Mouse (Mus musculus) embryonic facial prominence, embryonic 13.5 days (tissue): ENCODE measurements at regions not wholly inside any gene's neighbourhood (a gene's known extent, or its start where the extent isn't known, plus 50 kb on each side); places are given as distances from the start of the nearest gene placed in this dataset.

ENCODE experiments used
- ATAC-seq: fragments of 200-750 bp; cut with Nextera tagmentation; 2 replicates; pipeline ENCODE4 v1.8.0; 2017; ENCODE audit warnings: low read depth; ENCODE audit not compliant: insufficient number of reproducible peaks, insufficient read depth, low FRiP score, low TSS enrichment
- H3K27ac ChIP-seq: fragments of 300-500 bp; sonication (generic); 2 replicates; pipeline ENCODE4 v1.5.1; 2015; ENCODE audit warnings: moderate library complexity, mild to moderate bottlenecking, inconsistent platforms
- H3K27me3 ChIP-seq: fragments of 300-500 bp; sonication (generic); 2 replicates; pipeline ENCODE4 v1.6.1; 2015; ENCODE audit warnings: mild to moderate bottlenecking, inconsistent platforms
- H3K36me3 ChIP-seq: fragments of 300-500 bp; sonication (generic); 2 replicates; pipeline ENCODE4 v1.6.1; 2015; ENCODE audit warnings: mild to moderate bottlenecking, inconsistent platforms
- H3K4me1 ChIP-seq: fragments of 300-500 bp; sonication (generic); 2 replicates; pipeline ENCODE4 v1.6.1; 2015; ENCODE audit warnings: inconsistent platforms
- H3K4me2 ChIP-seq: fragments of 300-500 bp; sonication (generic); 2 replicates; pipeline ENCODE4 v1.6.1; 2015; ENCODE audit warnings: moderate library complexity, mild to moderate bottlenecking, inconsistent platforms
- H3K4me3 ChIP-seq: fragments of 300-500 bp; sonication (generic); 2 replicates; pipeline ENCODE4 v1.5.1; 2015; ENCODE audit warnings: mild to moderate bottlenecking, inconsistent platforms
- H3K9ac ChIP-seq: fragments of 300-500 bp; sonication (generic); 2 replicates; pipeline ENCODE4 v1.6.1; 2015; ENCODE audit warnings: mild to moderate bottlenecking, inconsistent platforms
- H3K9me3 ChIP-seq: fragments of 300-500 bp; sonication (generic); 2 replicates; pipeline ENCODE4 v1.6.1; 2016; ENCODE audit warnings: inconsistent platforms
- WGBS: fragments of 180-500 bp; shearing (Covaris S2); methylation state at CpG from one replicate; pipeline ENCODE4 v1.1.7; 2015; ENCODE audit warnings: mixed read lengths; 5-methylcytosine and 5-hydroxymethylcytosine counted together

DNA sequence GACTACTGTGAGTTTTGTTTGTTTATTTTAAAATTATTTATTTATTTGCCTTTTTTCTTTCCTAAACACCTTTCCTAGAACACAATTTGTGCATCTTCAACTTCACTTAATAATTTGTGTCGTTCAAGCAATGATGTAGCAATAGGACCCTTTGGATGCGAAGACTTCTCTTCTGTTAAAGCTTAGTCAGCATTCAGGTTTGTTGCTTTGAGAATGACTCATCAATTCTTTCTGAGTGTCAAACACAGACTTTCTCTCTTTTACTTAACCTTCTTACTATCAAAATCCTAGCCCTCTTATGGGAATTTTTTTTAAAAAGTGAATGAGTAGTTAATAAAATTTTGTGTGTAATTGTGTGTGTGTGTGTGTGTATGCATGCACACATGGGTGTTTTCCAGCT, 211.3 kb downstream of the Ets1 start:
- Histone ChIP-seq H3K9ac (no peak overlapping the region), H3K4me3 (no peak overlapping the region), H3K4me1 (0 out of 2 replicates have a peak, but pooled peaks cover 2% of the 10 kb centered on the region), H3K4me2 (no peak overlapping the region), H3K27me3 (no peaks in the 10 kb centered on the region), H3K9me3 (no peaks in the 10 kb centered on the region), H3K27ac (no peak overlapping the region), H3K36me3 (no peaks in the 10 kb centered on the region)
- ATAC-seq: no peak
- 93% methylated on average over 2 of the region's 2 CpGs for WGBS

DNA sequence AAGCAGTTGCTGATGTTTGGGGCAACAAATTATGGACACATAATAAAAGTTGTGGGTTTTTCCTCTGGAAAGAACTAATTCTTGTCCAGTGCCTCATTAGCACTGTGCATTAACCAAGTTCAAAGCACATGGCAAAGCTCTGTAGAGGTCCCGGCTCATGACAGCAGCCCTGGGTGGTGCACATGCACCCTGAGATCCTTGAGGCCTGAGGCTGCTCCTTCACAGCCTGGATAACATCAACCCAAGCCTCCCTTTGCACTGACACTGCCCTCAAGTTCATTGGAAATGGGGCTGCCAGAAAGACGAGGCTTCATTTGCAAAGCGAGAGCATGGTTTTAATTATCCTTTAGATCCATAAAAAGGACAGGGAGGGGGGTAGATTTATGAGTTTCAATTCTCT, 216.3 kb downstream of the Ets1 start:
- Histone ChIP-seq H3K4me2 (no peak overlapping the region), H3K4me1 (0 out of 2 replicates have a peak, but pooled peaks cover 4% of the 10 kb centered on the region), H3K4me3 (no peak overlapping the region), H3K36me3 (no peaks in the 10 kb centered on the region), H3K27ac (no peak overlapping the region), H3K27me3 (no peaks in the 10 kb centered on the region), H3K9ac (no peak overlapping the region), H3K9me3 (no peaks in the 10 kb centered on the region)
- WGBS: 32% methylated on average over 3 of the region's 3 CpGs
- no peak for ATAC-seq

DNA sequence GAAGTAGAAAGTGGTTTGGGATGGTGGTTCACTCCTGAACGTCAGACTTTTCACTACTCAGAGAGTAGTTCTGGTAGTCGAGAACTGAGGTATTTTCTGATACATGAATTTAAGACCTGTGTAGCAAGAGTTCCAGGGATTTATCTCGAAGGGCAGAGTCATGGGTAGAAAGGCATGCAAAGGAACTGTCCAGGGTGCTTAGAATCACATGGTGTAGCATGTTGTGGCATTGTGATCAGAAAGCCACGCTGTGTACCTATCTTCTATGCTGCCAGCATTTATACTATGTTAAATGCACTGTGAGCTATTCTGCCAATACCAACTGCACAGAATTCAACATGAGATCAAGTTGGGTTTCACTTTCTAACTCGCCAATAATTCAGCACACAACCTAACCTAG, 227.3 kb downstream of the Ets1 start:
- Histone ChIP-seq H3K4me2 (no peak overlapping the region), H3K4me3 (no peak overlapping the region), H3K9ac (no peak overlapping the region), H3K9me3 (no peaks in the 10 kb centered on the region), H3K36me3 (no peaks in the 10 kb centered on the region), H3K27me3 (no peaks in the 10 kb centered on the region; the same call in 1 of the 2 replicates), H3K4me1 (peaks cover 5% of the 10 kb centered on the region), H3K27ac (no peak overlapping the region)
- no peak for ATAC-seq
- WGBS: 65% methylated on average over 5 of the region's 5 CpGs

DNA sequence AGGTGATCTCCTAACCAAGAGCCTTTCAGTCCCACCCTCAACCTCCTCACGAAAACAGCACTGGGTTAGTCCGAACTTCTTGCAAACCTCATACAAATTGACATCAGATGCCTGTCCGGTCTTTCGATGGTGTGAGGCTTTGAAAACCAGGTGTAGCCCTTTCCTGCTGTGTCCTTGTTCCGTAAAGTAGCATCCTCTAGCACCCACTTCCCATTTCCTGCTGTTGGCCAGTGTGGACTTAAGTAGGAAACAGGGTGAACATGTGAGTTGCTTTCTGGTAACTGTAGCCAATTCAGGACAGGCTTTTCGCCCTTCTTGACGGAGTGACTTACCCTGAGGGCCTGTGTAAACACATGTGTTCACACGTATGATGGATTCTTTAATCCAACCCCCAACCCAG, 232.9 kb downstream of the Ets1 start:
- no peak for ATAC-seq
- no peak overlapping the region for H3K9ac ChIP-seq
- no peaks in the 10 kb centered on the region for H3K36me3 ChIP-seq
- H3K4me3 ChIP-seq: no peak overlapping the region
- no peaks in the 10 kb centered on the region; the same call in 1 of the 2 replicates for H3K27me3 ChIP-seq
- WGBS: 72% methylated on average over 8 of the region's 8 CpGs
- peaks cover 3% of the 10 kb centered on the region for H3K4me1 ChIP-seq
- no peak overlapping the region for H3K27ac ChIP-seq
- H3K9me3 ChIP-seq: no peaks in the 10 kb centered on the region
- no peak overlapping the region for H3K4me2 ChIP-seq

DNA sequence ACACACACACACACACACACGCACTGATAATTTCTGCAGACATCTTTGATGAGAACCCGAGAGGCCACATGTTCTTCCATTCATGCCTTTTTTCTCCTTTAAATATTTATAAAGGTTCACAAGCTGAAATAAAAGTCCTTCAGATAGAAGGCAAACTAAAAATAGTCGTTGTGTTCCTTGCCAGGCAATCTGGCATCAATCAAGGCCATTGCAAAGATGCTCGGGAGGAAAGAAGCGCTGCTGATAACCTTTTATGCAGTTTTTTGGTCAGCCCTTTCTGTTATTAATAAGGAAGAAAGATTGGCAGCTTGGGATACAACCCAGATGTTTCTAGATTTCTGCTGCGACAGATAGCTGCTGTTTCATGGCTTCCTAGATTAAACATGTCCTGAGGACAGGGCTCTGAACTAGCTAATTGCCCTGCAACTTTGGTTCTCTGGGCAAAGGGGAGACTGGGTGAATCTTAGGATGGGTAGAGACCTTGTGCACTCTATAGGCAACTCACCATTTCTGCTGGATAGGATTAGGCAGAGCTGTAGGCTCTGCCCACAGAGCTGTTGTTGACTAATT, 238.4 kb downstream of the Ets1 start:
- no peak for ATAC-seq
- H3K4me2 ChIP-seq: no peak overlapping the region
- no peaks in the 10 kb centered on the region for H3K27me3 ChIP-seq
- H3K9ac ChIP-seq: no peak overlapping the region
- no peak overlapping the region for H3K27ac ChIP-seq
- no peak overlapping the region for H3K4me3 ChIP-seq
- WGBS: 24% methylated on average over 6 of the region's 6 CpGs
- peaks cover 11% of the 10 kb centered on the region for H3K4me1 ChIP-seq
- H3K36me3 ChIP-seq: no peaks in the 10 kb centered on the region
- H3K9me3 ChIP-seq: no peaks in the 10 kb centered on the region

DNA sequence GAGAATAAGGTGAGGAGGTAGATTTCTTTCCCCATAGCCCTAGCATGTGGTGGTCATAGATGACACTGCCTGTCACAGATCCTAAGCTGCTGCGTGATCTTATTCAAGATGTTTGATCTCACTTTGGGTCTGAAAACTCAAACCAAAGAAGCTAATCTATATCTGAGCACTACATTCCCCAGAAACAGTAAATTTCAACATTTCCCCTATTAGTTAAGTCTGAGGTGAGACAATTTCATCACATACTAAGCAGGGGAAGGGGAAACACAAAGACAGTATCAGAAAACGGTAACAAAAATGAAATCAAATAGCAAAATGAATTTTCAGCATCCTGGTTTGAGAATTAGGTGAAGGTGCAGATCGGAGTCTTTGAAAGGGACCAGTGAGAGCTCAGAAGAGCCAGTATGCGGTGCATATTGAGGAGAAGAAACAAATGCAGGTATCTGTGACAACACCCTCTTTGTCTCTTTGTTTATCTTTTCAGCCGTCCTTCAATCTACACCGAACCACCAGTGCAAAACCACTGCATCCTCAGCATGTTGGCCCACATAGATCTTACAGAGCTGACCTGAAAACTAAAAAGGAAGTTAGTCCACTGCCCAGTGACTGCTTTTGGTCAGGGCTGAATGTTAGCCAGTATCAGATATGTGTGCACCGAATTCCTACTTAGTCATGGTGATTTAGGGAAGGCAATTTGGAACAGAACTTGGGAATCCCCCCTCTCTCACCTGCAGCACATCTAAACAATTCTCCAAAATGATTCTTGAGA, 247.0 kb downstream of the Ets1 start:
- no peaks in the 10 kb centered on the region for H3K36me3 ChIP-seq
- H3K27ac ChIP-seq: no peak overlapping the region
- ATAC-seq: no peak
- no peak overlapping the region for H3K4me2 ChIP-seq
- 59% methylated on average over 7 of the region's 7 CpGs for WGBS
- H3K27me3 ChIP-seq: no peaks in the 10 kb centered on the region
- no peaks in the 10 kb centered on the region for H3K9me3 ChIP-seq
- no peak overlapping the region for H3K4me3 ChIP-seq
- no peaks in the 10 kb centered on the region for H3K4me1 ChIP-seq
- no peak overlapping the region for H3K9ac ChIP-seq

DNA sequence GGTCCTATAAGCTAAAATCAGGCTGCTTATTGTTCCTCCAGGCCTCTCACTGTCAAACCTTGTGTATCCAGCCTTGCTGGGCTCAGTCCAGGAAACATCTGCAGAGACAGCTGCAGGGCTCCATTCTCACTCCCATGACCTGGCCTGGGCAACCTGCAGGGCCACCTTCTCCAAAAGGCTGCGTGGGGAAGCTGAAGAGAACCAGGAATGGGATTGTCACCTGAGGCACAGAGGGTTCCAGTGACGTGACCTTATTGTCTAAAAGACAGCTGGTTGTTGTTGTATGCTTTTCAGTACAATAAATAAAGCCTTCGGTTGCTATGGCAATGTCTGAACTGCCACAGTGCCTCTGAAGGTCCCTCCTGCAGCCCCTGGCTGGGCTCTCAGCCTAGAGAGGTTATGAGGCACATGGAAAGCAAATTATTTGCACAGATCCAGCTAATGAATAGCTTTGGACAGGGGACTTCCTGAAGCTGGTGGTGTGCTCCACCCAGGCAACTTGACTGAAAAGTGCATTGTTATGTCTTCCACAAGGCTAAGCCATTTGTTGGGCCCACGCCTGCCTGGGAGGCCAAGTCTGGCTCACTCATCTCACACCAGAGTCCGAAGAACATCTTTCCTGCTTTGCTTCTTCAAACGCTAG, 250.1 kb downstream of the Ets1 start:
- 73% methylated on average over 6 of the region's 6 CpGs for WGBS
- no peaks in the 10 kb centered on the region for H3K4me1 ChIP-seq
- H3K4me3 ChIP-seq: no peak overlapping the region
- no peak overlapping the region for H3K27ac ChIP-seq
- no peak for ATAC-seq
- no peaks in the 10 kb centered on the region for H3K27me3 ChIP-seq
- no peaks in the 10 kb centered on the region for H3K36me3 ChIP-seq
- no peak overlapping the region for H3K9ac ChIP-seq
- H3K9me3 ChIP-seq: no peaks in the 10 kb centered on the region
- H3K4me2 ChIP-seq: no peak overlapping the region

DNA sequence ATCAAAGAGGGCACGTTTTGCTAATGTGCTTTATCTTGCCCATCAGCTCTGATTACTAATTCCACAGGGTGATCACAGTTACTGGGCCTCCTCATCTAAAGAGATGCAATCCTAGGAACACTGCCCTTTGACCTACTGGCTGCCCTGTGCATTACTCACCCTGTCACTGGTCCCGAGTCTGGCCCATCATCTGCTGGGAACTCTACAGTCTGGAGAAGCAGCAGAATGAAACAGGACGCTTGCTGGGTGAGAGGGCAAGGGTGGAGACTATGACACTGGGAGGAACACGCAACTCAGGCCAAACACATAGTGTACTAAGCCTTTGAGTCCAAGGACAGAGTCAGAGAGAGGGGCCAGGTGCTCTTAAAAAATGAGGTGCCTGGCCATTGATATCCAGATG, 263.8 kb downstream of the Ets1 start:
- H3K4me2 ChIP-seq: no peak overlapping the region
- no peak overlapping the region for H3K27ac ChIP-seq
- no peaks in the 10 kb centered on the region for H3K36me3 ChIP-seq
- H3K27me3 ChIP-seq: 0 out of 2 replicates have a peak, but pooled peaks cover 3% of the 10 kb centered on the region
- H3K4me3 ChIP-seq: no peak overlapping the region
- no peaks in the 10 kb centered on the region for H3K9me3 ChIP-seq
- ATAC-seq: no peak
- no peaks in the 10 kb centered on the region for H3K4me1 ChIP-seq
- 46% methylated on average over 4 of the region's 4 CpGs for WGBS
- H3K9ac ChIP-seq: no peak overlapping the region

DNA sequence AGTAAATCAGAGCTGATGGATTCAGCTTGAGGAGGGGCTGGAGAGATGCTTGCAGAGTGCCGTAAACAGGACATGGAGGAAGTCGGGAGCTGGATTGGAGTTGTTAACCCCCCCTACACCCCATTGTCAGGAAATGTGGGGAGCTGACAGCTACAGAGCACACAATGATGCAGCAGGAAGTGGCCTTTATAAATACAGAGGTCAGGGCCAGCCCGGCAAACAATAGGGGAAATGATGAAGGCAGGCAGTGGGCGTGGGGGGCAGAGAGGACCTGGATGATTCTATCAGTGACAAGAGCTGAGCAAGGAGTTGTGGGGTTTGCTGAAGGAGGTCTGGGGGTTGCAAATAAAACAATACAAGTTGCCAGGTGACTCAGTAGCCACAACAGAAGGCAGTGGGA, 265.3 kb downstream of the Ets1 start:
- ATAC-seq: no peak
- Histone ChIP-seq H3K9ac (no peak overlapping the region), H3K27me3 (0 out of 2 replicates have a peak, but pooled peaks cover 3% of the 10 kb centered on the region), H3K27ac (no peak overlapping the region), H3K9me3 (no peaks in the 10 kb centered on the region), H3K4me1 (no peaks in the 10 kb centered on the region), H3K4me3 (no peak overlapping the region), H3K36me3 (no peaks in the 10 kb centered on the region), H3K4me2 (no peak overlapping the region)
- WGBS: 70% methylated on average over 4 of the region's 4 CpGs

DNA sequence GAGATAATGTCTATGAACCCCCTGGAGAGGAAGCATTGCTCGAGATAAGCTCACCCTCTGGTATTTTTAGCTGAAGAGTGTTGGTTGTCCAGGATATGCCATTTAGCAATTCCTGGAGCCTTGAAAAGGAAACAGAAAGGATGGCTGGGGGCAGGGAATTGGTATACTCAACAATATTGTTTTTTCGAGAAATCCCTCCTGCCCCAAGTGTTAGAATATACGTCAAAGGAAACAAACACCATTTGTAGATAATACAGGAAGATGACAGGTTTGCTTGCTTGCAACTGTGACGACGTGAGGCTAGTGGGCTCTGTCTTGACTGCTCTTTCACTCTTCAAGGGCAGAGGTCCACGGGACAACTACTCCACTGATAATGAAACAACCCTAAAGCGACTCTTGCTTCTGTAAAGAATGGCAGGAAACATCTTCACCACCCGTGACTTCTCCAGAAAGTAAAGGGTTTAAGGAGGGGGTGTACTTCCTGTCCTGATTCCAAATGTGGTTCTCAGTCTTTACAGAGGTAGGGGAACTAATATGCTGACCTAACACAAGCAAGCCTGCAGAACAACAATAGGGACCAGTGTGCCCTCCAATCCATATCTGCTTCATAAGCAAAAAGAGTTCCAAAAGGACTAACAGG, 270.3 kb downstream of the Ets1 start:
- no peak for ATAC-seq
- no peak overlapping the region for H3K4me3 ChIP-seq
- H3K4me1 ChIP-seq: no peaks in the 10 kb centered on the region
- no peaks in the 10 kb centered on the region for H3K36me3 ChIP-seq
- H3K27me3 ChIP-seq: 0 out of 2 replicates have a peak, but pooled peaks cover 1% of the 10 kb centered on the region
- WGBS: 78% methylated on average over 8 of the region's 8 CpGs
- no peak overlapping the region for H3K27ac ChIP-seq
- no peaks in the 10 kb centered on the region for H3K9me3 ChIP-seq
- no peak overlapping the region for H3K4me2 ChIP-seq
- no peak overlapping the region for H3K9ac ChIP-seq

DNA sequence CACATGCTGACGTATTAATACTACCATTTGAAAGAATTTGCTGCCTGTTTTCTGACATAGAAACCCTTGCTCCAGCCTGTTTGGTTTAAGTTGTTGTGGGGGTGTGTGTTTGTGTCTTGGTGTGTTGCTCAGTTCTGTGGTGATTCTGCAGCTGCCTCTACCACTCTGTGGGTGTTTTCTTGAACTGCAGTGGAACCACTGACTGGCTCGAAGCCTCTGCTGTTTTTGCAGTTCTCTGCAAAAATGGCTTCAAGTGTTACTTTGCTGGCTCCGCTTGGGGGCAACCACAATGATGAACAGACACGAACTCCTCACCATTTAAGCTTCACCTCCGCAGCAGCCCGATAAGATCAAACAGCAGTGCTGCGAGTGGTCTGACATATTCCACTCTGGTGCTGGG, 274.6 kb downstream of the Ets1 start:
- no peaks in the 10 kb centered on the region for H3K36me3 ChIP-seq
- no peaks in the 10 kb centered on the region for H3K4me1 ChIP-seq
- H3K27ac ChIP-seq: no peak overlapping the region
- H3K9ac ChIP-seq: no peak overlapping the region
- no peaks in the 10 kb centered on the region for H3K27me3 ChIP-seq
- H3K4me3 ChIP-seq: no peak overlapping the region
- H3K9me3 ChIP-seq: no peaks in the 10 kb centered on the region
- no peak for ATAC-seq
- 84% methylated on average over 7 of the region's 7 CpGs for WGBS
- H3K4me2 ChIP-seq: no peak overlapping the region
